In genomic region chr9:45739001-45739701, GRCm38 (mm10) we compare ENCODE assay signal across 12 mouse cellular contexts.
DNase-seq lines count a peak whose midpoint lies in the region; ATAC-seq and TF ChIP-seq lines count a peak whose summit lies in the region.
"Had no signal": no experiment of that assay in that cellular context is flagged by ENCODE, and none has a peak within 500 bp of the region (broad histone marks: within the 10 kb centered on the region; RNA-seq: fewer than 3 reads in every experiment).

No protein-coding gene starts in this region.

- H3K27me3 ChIP-seq in midbrain, embryonic 10.5 days (ENCODE audit: low read depth, poor library complexity, severe bottlenecking): no peaks in the 10 kb centered on the region
- H3K27me3 ChIP-seq in midbrain, embryonic 11.5 days (ENCODE audit: control insufficient read depth, insufficient read depth, low read length): no peaks in the 10 kb centered on the region
- no peaks in the 10 kb centered on the region for H3K27me3 ChIP-seq in hindbrain, embryonic 16.5 days (replicated peaks; ENCODE audit: control insufficient read depth, insufficient read depth, low read length)
- no peaks in the 10 kb centered on the region for H3K27me3 ChIP-seq in neural tube, embryonic 14.5 days (ENCODE audit: control insufficient read depth, insufficient read depth, low read length)
- H3K27me3 ChIP-seq in liver, postnatal 0 days (ENCODE audit: insufficient read depth, low read length): no peaks in the 10 kb centered on the region

- H3K36me3 ChIP-seq in midbrain, embryonic 10.5 days: no peaks in the 10 kb centered on the region
- H3K36me3 ChIP-seq in midbrain, embryonic 11.5 days (ENCODE audit: control insufficient read depth, insufficient read depth, low read length): no peaks in the 10 kb centered on the region
- H3K36me3 ChIP-seq in hindbrain, embryonic 16.5 days (ENCODE audit: control insufficient read depth, insufficient read depth, low read length): no peaks in the 10 kb centered on the region; the same call in 1 of the 2 replicates
- 0 out of 2 replicates have a peak, but pooled peaks cover 3% of the 10 kb centered on the region for H3K36me3 ChIP-seq in neural tube, embryonic 14.5 days (ENCODE audit: control insufficient read depth, insufficient read depth, low read length)
- H3K36me3 ChIP-seq in liver, postnatal 0 days (replicated peaks; ENCODE audit: insufficient read depth, low read length): no peaks in the 10 kb centered on the region
- H3K36me3 ChIP-seq: liver, embryonic 13.5 days had no signal

- H3K4me2 ChIP-seq in midbrain, embryonic 11.5 days: no peak overlapping the region
- peak overlapping the region; percentile 15 for H3K4me2 ChIP-seq in hindbrain, embryonic 16.5 days (ENCODE audit: low read length)
- H3K4me2 ChIP-seq in neural tube, embryonic 14.5 days (ENCODE audit: low read depth, low read length): no peak overlapping the region
- no peak overlapping the region for H3K4me2 ChIP-seq in liver, postnatal 0 days (ENCODE audit: low read depth, low read length)
- H3K4me2 ChIP-seq: liver, embryonic 13.5 days had no signal

- 77% methylated on average over 12 of the region's 12 CpGs for WGBS in midbrain, embryonic 10.5 days
- WGBS in midbrain, embryonic 11.5 days: 73% methylated on average over 12 of the region's 12 CpGs
- WGBS in hindbrain, embryonic 16.5 days: 48% methylated on average over 12 of the region's 12 CpGs
- WGBS in neural tube, embryonic 14.5 days: 52% methylated on average over 12 of the region's 12 CpGs
- 61% methylated on average over 12 of the region's 12 CpGs for WGBS in liver, postnatal 0 days (ENCODE audit: insufficient replicate concordance)

- ATAC-seq in midbrain, embryonic 11.5 days (ENCODE audit: low FRiP score): no peak
- ATAC-seq in hindbrain, embryonic 16.5 days: peak; percentile 73
- peak; percentile 60; the same call in 1 of the 2 replicates for ATAC-seq in neural tube, embryonic 14.5 days (ENCODE audit: low read depth)
- no peak for ATAC-seq in liver, postnatal 0 days

- H3K9me3 ChIP-seq in midbrain, embryonic 10.5 days (replicated peaks): no peaks in the 10 kb centered on the region
- H3K9me3 ChIP-seq in midbrain, embryonic 11.5 days (ENCODE audit: control insufficient read depth, low read length): no peaks in the 10 kb centered on the region
- H3K9me3 ChIP-seq in hindbrain, embryonic 16.5 days (ENCODE audit: control insufficient read depth, low read length): no peaks in the 10 kb centered on the region
- no peaks in the 10 kb centered on the region for H3K9me3 ChIP-seq in neural tube, embryonic 14.5 days (ENCODE audit: control insufficient read depth, low read length)
- H3K9me3 ChIP-seq in liver, postnatal 0 days (ENCODE audit: low read length): no peaks in the 10 kb centered on the region
- H3K9me3 ChIP-seq: liver, embryonic 13.5 days had no signal

- no peak overlapping the region for H3K9ac ChIP-seq in midbrain, embryonic 11.5 days (ENCODE audit: low read length)
- H3K9ac ChIP-seq in hindbrain, embryonic 16.5 days (ENCODE audit: low read depth, low read length): peak overlapping the region; percentile 45
- peak overlapping the region; percentile 16; the same call in 1 of the 2 replicates for H3K9ac ChIP-seq in neural tube, embryonic 14.5 days (replicated peaks; ENCODE audit: low read depth, low read length)
- no peak overlapping the region for H3K9ac ChIP-seq in liver, postnatal 0 days (replicated peaks)
- H3K9ac ChIP-seq: liver, embryonic 13.5 days had no signal

- peaks cover 17% of the 10 kb centered on the region for H3K4me1 ChIP-seq in midbrain, embryonic 10.5 days
- peaks cover 7% of the 10 kb centered on the region for H3K4me1 ChIP-seq in midbrain, embryonic 11.5 days (ENCODE audit: control insufficient read depth, insufficient read depth, low read length)
- H3K4me1 ChIP-seq in hindbrain, embryonic 16.5 days (ENCODE audit: control insufficient read depth, insufficient read depth, low read depth, low read length): peaks cover 15% of the 10 kb centered on the region
- H3K4me1 ChIP-seq in neural tube, embryonic 14.5 days (ENCODE audit: control insufficient read depth, insufficient read depth, low read length): peaks cover 7% of the 10 kb centered on the region; the same call in 1 of the 2 replicates
- H3K4me1 ChIP-seq in liver, postnatal 0 days (ENCODE audit: insufficient read depth): no peaks in the 10 kb centered on the region
- H3K4me1 ChIP-seq: liver, embryonic 13.5 days had no signal

- TF ChIP-seq EP300 in liver, postnatal 0 days (IDR thresholded peaks at IDR 0.05; ENCODE audit: low read depth): no peak

- H3K27ac ChIP-seq in midbrain, embryonic 10.5 days (replicated peaks): peak overlapping the region; percentile 24; the same call in 1 of the 2 replicates
- H3K27ac ChIP-seq in midbrain, embryonic 11.5 days (ENCODE audit: low read depth, low read length): no peak overlapping the region
- peak overlapping the region; percentile 70 for H3K27ac ChIP-seq in hindbrain, embryonic 16.5 days (ENCODE audit: low read depth, low read length)
- H3K27ac ChIP-seq in neural tube, embryonic 14.5 days (ENCODE audit: low read depth, low read length): peak overlapping the region; percentile 52
- H3K27ac ChIP-seq in liver, postnatal 0 days (ENCODE audit: low read depth): no peak overlapping the region
- H3K27ac ChIP-seq: liver, embryonic 13.5 days had no signal

- no peak overlapping the region for H3K4me3 ChIP-seq in midbrain, embryonic 10.5 days
- H3K4me3 ChIP-seq in midbrain, embryonic 11.5 days (ENCODE audit: low read depth, low read length): no peak overlapping the region
- no peak overlapping the region for H3K4me3 ChIP-seq in hindbrain, embryonic 16.5 days (ENCODE audit: low read length)
- H3K4me3 ChIP-seq in neural tube, embryonic 14.5 days (ENCODE audit: low read depth, low read length): no peak overlapping the region
- H3K4me3 ChIP-seq in liver, postnatal 0 days (ENCODE audit: low read depth, low read length): no peak overlapping the region
- H3K4me3 ChIP-seq: liver, embryonic 13.5 days had no signal

- TF ChIP-seq CTCF in liver, postnatal 0 days (IDR thresholded peaks at IDR 0.05; ENCODE audit: low read depth): no peak

- DNase-seq in adrenal gland, adult 8-10 months: peak; percentile 12
- no peak for DNase-seq in adrenal gland, postnatal 10 days
- DNase-seq in midbrain, embryonic 10.5 days (ENCODE audit: low spot score): no peak
- no peak for DNase-seq in midbrain, embryonic 11.5 days (ENCODE audit: low spot score, missing footprints)
- no peak for DNase-seq in adipocyte (ENCODE audit: low spot score)
- DNase-seq in liver, postnatal 0 days: no peak
- DNase-seq: gastrocnemius, postnatal 25 days; kidney, adult 11 months; liver, embryonic 13.5 days; thymus, adult 18-20 months had no signal

Comparison
In these comparisons a context has a peak if more than half of its experiments do, and no peak if none do; other contexts are left out.
1. H3K27ac ChIP-seq: peak in midbrain, embryonic 10.5 days (single experiment), hindbrain, embryonic 16.5 days (single experiment) and neural tube, embryonic 14.5 days (single experiment); none in midbrain, embryonic 11.5 days (single experiment) and liver, postnatal 0 days (single experiment).
2. ATAC-seq: peak in hindbrain, embryonic 16.5 days (single experiment) and neural tube, embryonic 14.5 days (single experiment); none in midbrain, embryonic 11.5 days (single experiment) and liver, postnatal 0 days (single experiment).
3. H3K9ac ChIP-seq: peak in hindbrain, embryonic 16.5 days (single experiment) and neural tube, embryonic 14.5 days (single experiment); none in midbrain, embryonic 11.5 days (single experiment) and liver, postnatal 0 days (single experiment).